Mouse (Mus musculus): Measurements from ENCODE around the gene Fmo3. TPM values are rescaled to one million over a fixed set of nuclear protein-coding genes. Genes with fewer than 3 reads are reported as not detected.

Gene Fmo3
- polyA plus RNA-seq, 1 experiment: not detected

DNA sequence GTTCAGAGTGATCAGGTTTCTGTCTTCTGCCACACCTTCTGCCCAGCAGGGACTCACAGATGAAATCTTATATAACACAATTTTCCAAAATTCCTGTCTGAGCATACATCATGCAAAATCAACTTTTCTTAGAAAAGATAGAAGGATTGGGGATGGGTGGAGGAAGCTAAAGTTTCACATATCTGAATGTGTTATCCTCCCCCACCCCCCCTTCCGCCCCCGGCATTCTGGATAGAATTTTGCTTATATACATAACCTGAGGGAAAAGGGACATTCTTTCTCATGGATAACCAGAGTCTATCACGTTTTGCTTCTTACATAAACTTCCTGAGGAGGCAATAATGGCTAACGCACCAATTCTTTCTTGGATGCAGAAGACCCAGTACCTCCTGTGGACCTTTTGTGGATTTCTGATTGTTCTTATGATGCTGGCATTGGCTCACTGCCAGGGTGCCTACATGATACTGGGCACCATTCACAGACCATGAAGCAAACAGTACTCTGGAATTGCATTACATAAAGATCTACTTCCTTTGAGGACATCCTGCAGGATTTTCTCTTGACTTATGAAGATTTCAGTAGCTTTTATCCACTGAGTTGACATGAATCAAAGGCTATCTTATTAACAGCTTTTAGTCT lies 49.8 kb downstream of the Fmo3 start:
- no peaks in the 10 kb centered on the region for H3K27me3 ChIP-seq (ENCODE audit: control insufficient read depth, insufficient read depth, insufficient read length)
- H3K79me2 ChIP-seq (ENCODE audit: control insufficient read depth, insufficient read depth): no peaks in the 10 kb centered on the region
- H3ac ChIP-seq (ENCODE audit: control insufficient read depth, insufficient read length): no peak overlapping the region
- H3K4me3 ChIP-seq: no peak overlapping the region
- no peak overlapping the region for H3K4me2 ChIP-seq (ENCODE audit: low read depth)
- no peaks in the 10 kb centered on the region for H3K36me3 ChIP-seq (ENCODE audit: control insufficient read depth, insufficient read depth)
- no peak for TF ChIP-seq E2F4 (IDR thresholded peaks at IDR 0.05; ENCODE audit: insufficient read depth)
- no peak for TF ChIP-seq MYOD1 (IDR thresholded peaks at IDR 0.05; ENCODE audit: control insufficient read depth in 1 of 3, insufficient read length in 2 of 3, low read depth in 2 of 3)

DNA sequence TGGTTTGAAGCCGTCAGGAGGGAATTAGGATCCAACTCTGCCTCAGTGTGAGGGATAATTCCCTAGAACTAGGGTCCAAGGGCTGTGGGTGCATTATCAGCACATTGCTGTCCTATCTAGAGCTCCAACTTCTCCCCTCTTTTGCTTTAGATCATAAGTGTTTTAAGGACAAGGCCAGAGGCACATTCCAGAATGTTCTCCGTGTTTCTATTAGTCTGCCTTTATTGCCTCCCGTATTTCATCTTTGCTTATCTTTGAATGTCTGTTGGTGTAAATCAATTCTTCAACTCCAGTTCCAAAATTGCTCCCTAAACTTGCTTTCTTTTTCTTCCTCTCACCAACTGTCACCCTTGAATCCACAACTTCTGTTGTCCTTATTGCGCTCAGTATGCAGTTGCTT lies 51.9 kb downstream of the Fmo3 start:
- no peak overlapping the region for H3ac ChIP-seq (ENCODE audit: control insufficient read depth, insufficient read length)
- H3K36me3 ChIP-seq (ENCODE audit: control insufficient read depth, insufficient read depth): no peaks in the 10 kb centered on the region
- TF ChIP-seq USF1 (IDR thresholded peaks at IDR 0.05; ENCODE audit: low read depth) (no peak), POLR2A (IDR thresholded peaks at IDR 0.05; ENCODE audit: insufficient read length, low read depth) (no peak), TCF12 (IDR thresholded peaks at IDR 0.05; ENCODE audit: insufficient read depth, poor library complexity, severe bottlenecking) (no peak), POLR2AphosphoS2 (IDR thresholded peaks at IDR 0.05; ENCODE audit: insufficient read length, low read depth) (no peak), MYOD1 (IDR thresholded peaks at IDR 0.05; ENCODE audit: control insufficient read depth in 1 of 3, insufficient read length in 2 of 3, low read depth in 2 of 3) (no peak), TCF3 (IDR thresholded peaks at IDR 0.05; ENCODE audit: insufficient read length, low read depth) (no peak), CEBPB (IDR thresholded peaks at IDR 0.05; ENCODE audit: insufficient read depth, poor library complexity, severe bottlenecking) (no peak; the same call in 1 of the 2 replicates)
- no peaks in the 10 kb centered on the region for H3K27me3 ChIP-seq (ENCODE audit: control insufficient read depth, insufficient read depth, insufficient read length)
- no peak overlapping the region for H3K4me3 ChIP-seq
- H3K79me2 ChIP-seq (ENCODE audit: control insufficient read depth, insufficient read depth): no peaks in the 10 kb centered on the region
- no peak overlapping the region for H3K4me2 ChIP-seq (ENCODE audit: low read depth)

DNA sequence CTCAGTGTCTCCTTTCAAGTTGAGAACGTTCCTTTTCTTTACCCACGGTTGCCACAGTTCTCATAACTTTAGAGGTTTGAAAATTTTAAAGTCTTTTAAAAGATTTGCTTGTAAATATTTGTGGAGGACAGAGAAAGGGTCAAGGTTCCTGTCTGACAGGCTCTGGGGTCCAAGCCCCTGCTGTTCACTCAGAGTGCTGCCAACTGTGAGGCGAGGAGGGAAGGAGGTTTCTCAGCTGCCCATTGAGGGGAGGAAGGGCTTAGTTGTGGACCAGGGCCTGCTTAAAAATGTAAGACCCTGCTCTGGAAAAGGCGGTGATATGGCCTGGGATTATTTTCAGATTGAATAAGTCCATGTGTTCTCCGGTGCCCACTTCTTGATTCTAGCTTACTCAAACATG lies 52.4 kb downstream of the Fmo3 start:
- no peaks in the 10 kb centered on the region for H3K36me3 ChIP-seq (ENCODE audit: control insufficient read depth, insufficient read depth)
- H3K4me3 ChIP-seq: no peak overlapping the region
- no peak overlapping the region for H3ac ChIP-seq (ENCODE audit: control insufficient read depth, insufficient read length)
- no peak overlapping the region for H3K4me2 ChIP-seq (ENCODE audit: low read depth)
- no peaks in the 10 kb centered on the region for H3K79me2 ChIP-seq (ENCODE audit: control insufficient read depth, insufficient read depth)
- TF ChIP-seq TCF3 (IDR thresholded peaks at IDR 0.05; ENCODE audit: insufficient read length, low read depth) (no peak), USF1 (IDR thresholded peaks at IDR 0.05; ENCODE audit: low read depth) (no peak), E2F4 (IDR thresholded peaks at IDR 0.05; ENCODE audit: insufficient read depth) (no peak), CEBPB (IDR thresholded peaks at IDR 0.05; ENCODE audit: insufficient read depth, poor library complexity, severe bottlenecking) (no peak), SRF (IDR thresholded peaks at IDR 0.05; ENCODE audit: control insufficient read depth, insufficient read length, low read depth) (no peak), MYOD1 (IDR thresholded peaks at IDR 0.05; ENCODE audit: control insufficient read depth in 1 of 3, insufficient read length in 2 of 3, low read depth in 2 of 3) (no peak), POLR2A (IDR thresholded peaks at IDR 0.05; ENCODE audit: insufficient read length, low read depth) (no peak), MAX (IDR thresholded peaks at IDR 0.05; ENCODE audit: low read depth) (no peak), REST (IDR thresholded peaks at IDR 0.05; ENCODE audit: insufficient read depth, insufficient read length) (no peak), POLR2AphosphoS2 (IDR thresholded peaks at IDR 0.05; ENCODE audit: insufficient read length, low read depth) (no peak), TCF12 (IDR thresholded peaks at IDR 0.05; ENCODE audit: insufficient read depth, poor library complexity, severe bottlenecking) (no peak), MYOG (IDR thresholded peaks at IDR 0.05; ENCODE audit: control insufficient read depth in 1 of 3, insufficient read depth in 1 of 3, insufficient read length in 2 of 3, low read depth in 2 of 3) (no peak)
- H3K27me3 ChIP-seq (ENCODE audit: control insufficient read depth, insufficient read depth, insufficient read length): no peaks in the 10 kb centered on the region

DNA sequence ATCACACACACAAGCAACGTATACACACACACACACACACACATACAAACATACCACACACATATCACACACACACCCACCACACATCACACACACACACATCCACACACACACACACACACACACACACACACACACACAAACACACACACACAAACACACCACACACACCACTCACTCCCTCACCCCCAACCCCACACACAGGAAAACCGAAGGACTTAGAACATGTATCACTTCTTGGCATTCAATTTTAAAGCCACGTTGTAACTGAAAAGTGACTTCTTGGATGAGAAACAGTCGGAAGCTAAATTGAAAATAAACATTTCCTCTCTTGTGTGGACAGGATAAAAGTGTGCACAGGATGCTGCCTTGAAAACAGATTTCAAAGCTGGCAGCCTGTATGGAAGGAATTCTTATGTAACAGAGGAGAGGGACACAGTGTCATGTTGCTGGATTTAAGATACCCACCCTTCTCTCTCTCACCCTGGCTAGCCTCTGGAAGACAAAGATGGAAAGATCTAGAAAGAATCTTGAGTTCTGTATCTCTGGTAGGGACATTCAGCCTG lies 52.9 kb downstream of the Fmo3 start:
- Histone ChIP-seq H3K79me2 (ENCODE audit: control insufficient read depth, insufficient read depth) (no peaks in the 10 kb centered on the region), H3K4me2 (ENCODE audit: low read depth) (no peak overlapping the region), H3K4me3 (no peak overlapping the region), H3K27me3 (ENCODE audit: control insufficient read depth, insufficient read depth, insufficient read length) (no peaks in the 10 kb centered on the region), H3ac (ENCODE audit: control insufficient read depth, insufficient read length) (no peak overlapping the region), H3K36me3 (ENCODE audit: control insufficient read depth, insufficient read depth) (no peaks in the 10 kb centered on the region)
- TF ChIP-seq E2F4 (IDR thresholded peaks at IDR 0.05; ENCODE audit: insufficient read depth): no peak
- no peak for TF ChIP-seq MYOD1 (IDR thresholded peaks at IDR 0.05; ENCODE audit: control insufficient read depth in 1 of 3, insufficient read length in 2 of 3, low read depth in 2 of 3)
- TF ChIP-seq POLR2AphosphoS2 (IDR thresholded peaks at IDR 0.05; ENCODE audit: insufficient read length, low read depth): no peak
- no peak for TF ChIP-seq TCF3 (IDR thresholded peaks at IDR 0.05; ENCODE audit: insufficient read length, low read depth)
- TF ChIP-seq REST (IDR thresholded peaks at IDR 0.05; ENCODE audit: insufficient read depth, insufficient read length): no peak
- TF ChIP-seq CEBPB (IDR thresholded peaks at IDR 0.05; ENCODE audit: insufficient read depth, poor library complexity, severe bottlenecking): no peak

DNA sequence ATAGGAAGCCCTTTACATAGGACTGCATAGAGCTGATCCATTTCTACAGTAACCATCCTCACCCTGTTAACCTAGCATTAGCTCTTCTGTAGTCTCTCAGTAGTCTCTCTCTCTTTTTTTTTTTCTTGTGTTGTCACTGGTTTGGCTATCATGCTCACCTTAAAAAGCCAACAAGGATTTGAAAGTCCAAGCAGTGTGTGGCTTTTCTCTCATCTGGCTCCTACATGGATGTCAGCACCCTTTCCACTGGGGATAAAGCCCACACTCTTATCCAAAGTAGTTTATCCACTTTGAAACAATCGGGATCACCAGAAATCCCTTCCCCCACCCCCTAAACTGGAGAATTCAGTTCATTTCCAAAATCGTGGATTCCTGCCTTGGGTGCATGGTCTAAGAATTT lies 53.7 kb downstream of the Fmo3 start:
- TF ChIP-seq TCF3 (IDR thresholded peaks at IDR 0.05; ENCODE audit: insufficient read length, low read depth) (no peak), SRF (IDR thresholded peaks at IDR 0.05; ENCODE audit: control insufficient read depth, insufficient read length, low read depth) (no peak), MYOD1 (IDR thresholded peaks at IDR 0.05; ENCODE audit: control insufficient read depth in 1 of 3, insufficient read length in 2 of 3, low read depth in 2 of 3) (no peak)
- Histone ChIP-seq H3ac (ENCODE audit: control insufficient read depth, insufficient read length) (no peak overlapping the region), H3K4me3 (no peak overlapping the region), H3K27me3 (ENCODE audit: control insufficient read depth, insufficient read depth, insufficient read length) (no peaks in the 10 kb centered on the region), H3K36me3 (ENCODE audit: control insufficient read depth, insufficient read depth) (no peaks in the 10 kb centered on the region), H3K4me2 (ENCODE audit: low read depth) (no peak overlapping the region), H3K79me2 (ENCODE audit: control insufficient read depth, insufficient read depth) (no peaks in the 10 kb centered on the region)

Data from myocyte (in vitro differentiated cells).